Mouse (Mus musculus): ENCODE data around the gene Fer.

Gene Fer

GRCm38 (mm10) chr17:63864171-63864571 is 1.3 kb downstream of the Fer start:
- DNase-seq (ENCODE audit: low spot score in 2 of 2), result no peak

- DNase-seq (ENCODE audit: low spot score in 2 of 2), result no peak
Measured at GRCm38 (mm10) chr17:63871773-63872172, 8.9 kb downstream of the Fer start.

DNA sequence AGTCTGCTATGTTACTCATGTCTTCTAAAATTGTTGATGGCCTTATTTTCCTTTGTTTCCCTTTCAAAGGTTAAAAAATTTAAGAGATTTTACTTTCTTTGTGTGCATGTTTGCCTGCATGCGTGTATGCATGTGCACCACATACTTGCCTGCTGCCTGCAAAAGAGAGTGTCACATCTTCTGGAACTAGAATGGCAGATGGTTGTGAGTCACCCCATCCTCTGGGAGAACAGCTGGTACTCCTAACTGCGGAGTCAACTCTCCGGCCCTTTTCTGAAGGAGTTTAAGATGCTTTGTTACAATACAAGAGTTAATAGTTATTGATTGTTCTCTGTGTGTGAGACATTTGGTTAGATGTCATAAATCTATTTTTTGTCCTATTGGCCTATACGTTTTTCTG is 16.0 kb downstream of the Fer start:
- DNase-seq (ENCODE audit: low spot score in 2 of 2), result no peak

GRCm38 (mm10) chr17:63880009-63880408 is 17.1 kb downstream of the Fer start:
- no peak for DNase-seq (ENCODE audit: low spot score in 2 of 2)

GRCm38 (mm10) chr17:63886988-63887387 is 24.1 kb downstream of the Fer start:
- DNase-seq (ENCODE audit: low spot score in 2 of 2), result no peak

DNA sequence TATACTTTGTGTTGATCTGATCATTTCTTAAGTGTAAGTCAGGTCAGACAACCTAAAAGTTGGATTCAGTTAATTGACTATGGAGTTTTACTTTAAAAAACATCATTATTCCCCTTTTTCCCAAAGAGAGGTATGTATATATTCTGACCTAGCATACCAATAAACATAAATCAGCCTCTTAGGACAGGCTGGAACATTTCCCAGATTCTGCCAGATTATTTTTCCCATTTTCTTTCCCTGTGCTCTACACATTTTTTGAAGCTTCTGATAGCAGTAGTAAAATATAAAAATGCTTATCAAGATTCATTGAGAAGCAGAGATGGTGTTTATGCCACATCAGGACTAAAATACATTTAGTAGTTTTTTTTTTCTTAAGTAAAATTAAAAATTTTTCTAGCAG is 27.7 kb downstream of the Fer start:
- no peak for DNase-seq (ENCODE audit: low spot score in 2 of 2)

DNA sequence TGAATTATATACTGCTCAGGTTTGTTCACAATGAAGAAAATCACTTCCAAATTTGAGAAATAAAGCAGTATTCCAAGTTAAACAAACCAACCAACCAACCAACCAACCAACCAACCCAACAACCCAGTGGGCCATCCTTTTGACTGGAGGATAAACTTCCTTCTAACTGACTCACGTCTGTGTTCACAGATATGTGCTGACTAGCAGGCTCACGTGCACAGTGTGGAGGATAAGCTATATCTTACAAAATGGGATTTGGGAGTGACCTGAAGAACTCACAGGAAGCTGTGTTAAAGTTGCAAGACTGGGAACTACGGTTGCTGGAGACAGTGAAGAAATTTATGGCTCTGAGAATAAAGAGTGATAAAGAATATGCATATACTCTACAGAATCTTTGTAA is 33.0 kb downstream of the Fer start:
- no peak for DNase-seq (ENCODE audit: low spot score in 2 of 2)

DNA sequence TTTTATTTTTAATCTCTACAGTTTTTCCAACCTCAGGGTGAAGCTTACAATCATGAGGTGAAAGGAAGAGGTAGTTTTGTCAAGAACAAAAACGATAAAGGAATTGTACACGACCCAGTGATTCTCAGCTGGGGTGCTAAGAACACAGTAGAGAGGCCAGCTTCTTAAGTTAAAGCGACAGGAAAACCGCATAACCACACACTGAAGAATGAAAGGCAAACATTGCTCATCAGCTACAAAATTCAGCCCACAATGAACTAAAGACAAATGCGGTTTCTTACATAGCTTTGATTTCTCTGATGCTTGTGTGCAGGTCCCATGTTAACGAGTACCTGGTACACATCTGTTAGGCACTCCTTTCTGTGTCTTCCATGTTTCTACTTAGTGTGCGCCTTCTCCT is 34.2 kb downstream of the Fer start:
- no peak for DNase-seq (ENCODE audit: low spot score in 2 of 2)

GRCm38 (mm10) chr17:63909297-63909696 is 46.4 kb downstream of the Fer start:
- DNase-seq (ENCODE audit: low spot score in 2 of 2), result no peak

DNA sequence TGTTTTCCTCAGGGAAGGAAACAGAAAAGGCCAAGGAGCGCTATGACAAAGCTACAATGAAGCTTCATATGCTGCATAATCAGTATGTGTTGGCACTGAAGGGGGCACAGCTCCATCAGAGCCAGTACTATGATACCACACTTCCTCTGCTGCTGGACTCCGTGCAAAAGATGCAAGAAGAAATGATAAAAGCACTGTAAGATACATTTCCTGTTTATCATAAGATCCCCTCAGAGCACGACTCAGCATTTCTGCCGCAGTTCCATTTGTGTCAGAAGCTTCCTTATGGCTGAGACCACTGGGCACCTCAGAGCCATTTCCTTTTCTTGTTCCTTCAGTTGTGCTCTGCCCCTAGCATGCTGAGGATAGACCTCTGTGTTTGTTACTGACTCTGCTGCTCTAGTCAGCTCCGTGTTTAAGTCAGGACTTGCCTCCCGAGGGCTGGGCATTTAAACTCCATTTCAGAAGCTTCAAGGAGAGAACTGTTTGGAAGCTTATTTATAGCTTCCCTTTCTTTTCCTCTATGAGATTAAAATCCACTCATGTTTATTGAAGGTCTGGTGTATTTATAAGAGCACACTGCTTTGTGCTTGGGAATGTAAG is 58.8 kb downstream of the Fer start:
- DNase-seq (ENCODE audit: low spot score in 2 of 2), result no peak

DNA sequence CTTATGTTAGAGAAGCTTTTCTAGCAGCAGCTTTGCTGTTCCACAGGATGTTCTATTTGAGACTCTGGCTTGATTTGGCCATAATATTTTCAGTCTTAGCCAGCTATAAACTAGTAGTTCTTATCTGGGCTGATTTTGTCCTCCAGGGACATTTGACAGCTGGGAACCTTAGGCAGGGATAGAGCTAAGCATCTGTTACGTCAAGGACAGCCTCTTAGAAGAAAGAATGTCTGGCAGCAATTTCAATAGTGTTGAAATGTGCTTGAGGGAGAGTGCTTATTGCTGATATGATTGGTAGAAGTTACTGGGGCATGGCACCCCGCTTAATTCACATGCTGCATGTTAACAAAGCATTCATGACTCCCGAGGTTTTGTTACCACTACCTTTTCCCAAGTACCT is 62.7 kb downstream of the Fer start:
- no peak for DNase-seq (ENCODE audit: low spot score in 2 of 2)

DNA sequence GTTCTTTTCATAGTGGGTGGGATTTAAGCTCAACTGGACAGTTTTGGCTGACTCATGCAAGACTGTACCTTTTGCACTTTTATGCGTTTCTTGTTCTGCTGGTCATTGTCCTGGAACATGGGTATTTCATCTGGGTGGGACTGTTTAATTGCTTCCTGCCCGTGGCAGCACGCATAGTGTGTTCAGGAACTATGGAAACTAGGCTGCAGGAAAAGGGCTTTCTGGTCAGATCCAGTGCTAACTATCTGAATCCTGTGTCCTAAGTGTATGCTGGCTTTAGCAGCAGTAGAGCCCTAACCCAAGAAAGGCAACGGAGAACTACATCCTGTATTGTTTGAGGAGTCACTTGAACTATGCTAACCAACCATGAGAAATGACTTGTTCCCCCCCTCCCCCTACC is 67.8 kb downstream of the Fer start:
- DNase-seq (ENCODE audit: low spot score in 2 of 2), result no peak

GRCm38 (mm10) chr17:63931556-63931955 is 68.7 kb downstream of the Fer start:
- no peak for DNase-seq (ENCODE audit: low spot score in 2 of 2)

DNA sequence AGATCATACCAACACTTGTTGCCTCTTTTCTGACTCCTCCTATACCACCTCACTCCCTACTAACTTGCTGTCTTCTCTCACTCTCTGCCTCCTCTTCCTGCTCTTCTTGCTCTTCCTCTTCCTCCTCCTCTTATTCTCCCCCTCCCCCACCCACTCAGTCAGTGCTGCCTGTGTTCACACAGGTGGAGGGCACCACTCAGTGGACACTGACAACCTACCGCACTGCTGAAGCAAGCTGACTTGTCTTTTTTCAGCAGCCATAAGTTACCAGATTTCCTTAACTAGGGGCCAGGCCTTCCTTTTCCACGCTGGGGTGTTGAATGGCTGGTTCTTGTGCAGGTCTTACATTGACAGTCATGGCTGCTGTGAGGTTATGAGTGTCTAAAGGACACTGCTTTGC is 72.5 kb downstream of the Fer start:
- DNase-seq (ENCODE audit: low spot score in 2 of 2), result no peak

DNA sequence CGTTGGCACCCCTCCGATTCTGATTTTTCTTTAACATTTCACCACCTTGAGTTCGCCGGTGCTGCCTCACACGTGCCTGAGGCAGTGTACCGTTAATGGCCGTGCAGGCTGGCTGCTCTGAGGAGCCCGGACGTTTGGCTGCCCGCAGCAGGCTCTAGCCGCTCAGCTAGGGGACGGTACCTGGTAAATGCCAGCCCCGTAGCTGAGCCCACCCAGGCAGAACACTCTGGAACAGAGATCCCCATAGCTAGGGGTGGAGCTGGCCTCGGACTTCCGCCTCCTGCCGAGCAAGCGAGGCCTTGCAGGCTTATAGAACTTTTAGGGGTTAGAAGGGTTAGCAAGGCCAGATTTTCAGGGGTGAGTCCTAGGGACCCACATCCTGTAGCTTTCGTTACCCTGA is 75.0 kb downstream of the Fer start:
- DNase-seq (ENCODE audit: low spot score in 2 of 2), result no peak

- DNase-seq (ENCODE audit: low spot score in 2 of 2), result no peak
Measured at GRCm38 (mm10) chr17:63946772-63947171, 83.9 kb downstream of the Fer start.

DNA sequence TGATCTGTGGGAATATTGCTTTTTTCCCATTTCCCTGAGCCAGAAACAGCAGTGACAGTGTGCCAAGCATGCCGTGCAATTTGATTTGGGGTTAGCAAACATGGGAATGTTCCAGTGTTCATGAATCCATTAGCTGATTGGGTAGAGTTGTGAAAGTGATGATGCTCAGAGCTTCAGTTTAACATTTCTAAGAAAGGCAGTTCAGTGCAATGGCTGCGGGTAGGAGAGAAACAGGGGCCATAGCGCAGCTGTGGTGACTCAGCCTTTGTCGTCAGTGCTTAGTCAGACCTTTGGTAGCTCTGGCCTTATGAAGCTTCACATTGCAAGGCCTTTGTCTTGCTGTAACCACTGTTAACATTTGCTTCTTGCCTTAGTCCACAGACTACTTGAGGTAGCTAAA is 85.9 kb downstream of the Fer start:
- no peak for DNase-seq (ENCODE audit: low spot score in 2 of 2)

- no peak for DNase-seq (ENCODE audit: low spot score in 2 of 2)
Measured at GRCm38 (mm10) chr17:63951436-63951835, 88.6 kb downstream of the Fer start.

DNA sequence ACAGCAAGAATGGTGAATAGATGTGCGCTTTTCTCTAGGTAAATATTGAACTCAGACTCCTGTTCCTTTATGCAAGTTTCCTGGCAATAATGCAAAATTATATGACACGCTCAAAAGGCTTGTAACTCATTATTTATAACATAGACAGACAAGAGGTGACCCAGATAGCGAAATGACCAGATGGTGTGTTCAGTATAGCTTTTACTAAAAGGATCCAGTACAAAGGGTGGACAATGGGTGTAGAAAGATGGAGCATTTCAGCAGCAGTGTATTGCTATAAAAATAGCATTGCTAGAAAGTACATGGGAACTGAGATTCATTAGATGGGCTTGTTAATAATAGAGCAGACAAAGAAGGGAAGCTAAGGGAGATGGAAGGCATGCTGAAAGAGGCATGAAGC is 104.2 kb downstream of the Fer start:
- no peak for DNase-seq (ENCODE audit: low spot score in 2 of 2)

- no peak for DNase-seq (ENCODE audit: low spot score in 2 of 2)
Measured at GRCm38 (mm10) chr17:63969448-63969847, 106.6 kb downstream of the Fer start.

- DNase-seq (ENCODE audit: low spot score in 2 of 2), result no peak
Measured at GRCm38 (mm10) chr17:63970239-63970638, 107.4 kb downstream of the Fer start.

- DNase-seq (ENCODE audit: low spot score in 2 of 2), result no peak
Measured at GRCm38 (mm10) chr17:63970939-63971338, 108.1 kb downstream of the Fer start.

DNA sequence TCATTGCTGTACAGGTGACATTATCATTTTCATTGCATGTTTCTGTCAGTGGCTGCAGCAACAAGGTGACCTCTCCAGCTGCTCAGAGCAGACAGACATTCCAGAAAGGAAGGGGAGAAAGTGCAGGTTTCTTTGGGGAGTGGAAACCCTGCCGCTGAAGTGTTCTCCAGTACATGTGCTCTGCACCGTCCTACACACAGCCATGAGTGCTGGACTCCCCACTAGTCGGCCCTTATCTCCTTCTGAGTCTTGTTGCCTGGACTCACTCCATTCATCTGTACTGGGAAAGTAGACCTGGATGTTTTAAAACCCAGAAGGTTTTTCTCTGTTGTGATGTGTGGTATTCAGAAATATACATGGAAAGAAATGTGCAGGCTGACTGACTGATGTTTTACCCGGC is 109.3 kb downstream of the Fer start:
- no peak for DNase-seq (ENCODE audit: low spot score in 2 of 2)

DNA sequence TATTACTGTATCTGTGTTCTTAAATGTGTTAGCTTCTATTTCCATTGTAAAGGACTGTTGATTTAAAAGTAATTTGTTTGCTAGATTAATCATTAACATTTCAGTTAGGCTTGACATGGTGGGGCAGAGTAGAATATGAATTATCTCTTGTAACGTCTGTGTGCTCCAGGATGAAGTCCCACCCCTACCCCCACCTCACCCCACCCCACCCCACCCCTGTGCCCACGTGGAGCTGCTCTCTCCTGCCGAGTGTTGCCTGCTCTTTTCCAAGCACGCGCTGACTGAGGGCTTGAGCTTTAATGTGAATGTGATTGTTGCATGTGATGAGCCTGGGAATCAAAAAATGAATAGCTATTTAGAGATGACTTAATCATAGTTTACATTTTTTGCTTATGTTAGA is 110.9 kb downstream of the Fer start:
- no peak for DNase-seq (ENCODE audit: low spot score in 2 of 2)

DNA sequence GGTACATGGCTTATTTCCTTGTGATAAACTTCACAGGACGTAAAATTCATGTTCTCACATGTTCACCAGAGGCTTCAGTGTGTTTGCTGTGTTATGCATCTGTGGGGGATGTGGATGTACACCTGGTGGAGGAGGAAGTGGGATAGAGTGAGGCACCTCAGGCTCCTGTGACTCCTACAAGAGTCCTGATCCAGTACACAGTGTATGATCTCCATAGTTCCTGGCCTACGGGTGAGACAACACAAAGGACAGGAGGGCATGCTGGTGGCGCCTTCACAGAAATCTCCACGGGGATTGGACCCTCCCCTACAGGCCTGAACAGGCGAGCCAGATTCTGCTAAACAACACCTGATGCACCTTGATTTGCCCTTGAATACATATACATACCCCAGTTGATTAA is 111.4 kb downstream of the Fer start:
- no peak for DNase-seq (ENCODE audit: low spot score in 2 of 2)
